Mouse (Mus musculus): ENCODE results near the gene Zfp808.
"Not testable (repeated sequence)": the region's sequence is repeated elsewhere in the genome, so short reads cannot be mapped to it uniquely, and the experiment has no call there.

GRCm38 (mm10) chr13:62099454-62099853, 30.2 kb upstream of the Zfp808 start:
- TF ChIP-seq CTCF (IDR thresholded peaks at IDR 0.05; ENCODE audit: control insufficient read depth, insufficient read depth, insufficient read length); MYOG (IDR thresholded peaks at IDR 0.05; ENCODE audit: control insufficient read depth, extremely low read depth, insufficient read length); USF1 (IDR thresholded peaks at IDR 0.05; ENCODE audit: low read depth): not testable (repeated sequence)
